Mouse (Mus musculus) CH12.LX (cell line): ENCODE measurements at regions not wholly inside any gene's neighbourhood (a gene's known extent, or its start where the extent isn't known, plus 50 kb on each side); places are given as distances from the start of the nearest gene placed in this dataset.

Source experiments
- DNase-seq: peaks from one replicate; pipeline ENCODE4 v3.0.0-alpha.2; 2013; ENCODE audit errors: extremely low read depth
- H3K27ac ChIP-seq: 2 replicates; pipeline ENCODE4 v1.5.1; 2012; ENCODE audit warnings: low read depth, mild to moderate bottlenecking, control low read depth, moderate library complexity; ENCODE audit not compliant: insufficient read depth
- H3K27me3 ChIP-seq: replicated peaks from 2 replicates; pipeline ENCODE3; 2012; ENCODE audit warnings: inconsistent platforms
- H3K36me3 ChIP-seq, 2 experiments: replicated peaks in 1 of 2; 2 replicates each; pipeline versions ENCODE3 to v1.6.1; 2012; ENCODE audit warnings: inconsistent platforms in 1 of 2, low read length in 1 of 2, mild to moderate bottlenecking in 1 of 2, mixed read lengths in 1 of 2, moderate library complexity in 1 of 2; ENCODE audit not compliant: control insufficient read depth in 1 of 2, insufficient read depth in 1 of 2
- H3K4me1 ChIP-seq, 2 experiments: 2 replicates each; pipeline ENCODE4 v1.6.1; 2012; ENCODE audit warnings: inconsistent platforms in 1 of 2, moderate library complexity in 1 of 2; ENCODE audit not compliant: insufficient read depth in 2 of 2, control insufficient read depth in 1 of 2
- H3K4me2 ChIP-seq: 2 replicates; pipeline ENCODE4 v1.6.1; 2012; ENCODE audit warnings: low read depth, mild to moderate bottlenecking, control low read depth; ENCODE audit not compliant: poor library complexity, insufficient read depth, severe bottlenecking
- H3K4me3 ChIP-seq, 3 experiments: fragments of 150-350 bp in 1 of 3; sonication (generic) in 1 of 3; replicated peaks in 1 of 3; 2 replicates each; pipeline versions ENCODE3 to v1.5.1; 2011 to 2012; ENCODE audit warnings: low read depth in 2 of 3, low read length in 2 of 3, mild to moderate bottlenecking in 2 of 3, moderate library complexity in 2 of 3, control low read depth in 1 of 3, improper control_type of control experiment in 1 of 3, inconsistent platforms in 1 of 3, mixed read lengths in 1 of 3; ENCODE audit not compliant: poor library complexity in 1 of 3
- H3K79me2 ChIP-seq: replicated peaks from 2 replicates; pipeline ENCODE4 v1.6.1; 2012; ENCODE audit warnings: mild to moderate bottlenecking, moderate library complexity; ENCODE audit not compliant: control insufficient read depth, poor library complexity, insufficient read depth, severe bottlenecking; ENCODE audit errors: extremely low read depth
- H3K9ac ChIP-seq: 2 replicates; pipeline ENCODE4 v1.6.1; 2012; ENCODE audit warnings: low read depth, mild to moderate bottlenecking, control low read depth, moderate library complexity; ENCODE audit not compliant: insufficient read depth
- H3K9me3 ChIP-seq: replicated peaks from 2 replicates; pipeline ENCODE3; 2012; ENCODE audit warnings: low read length, inconsistent platforms, mixed read lengths
- BHLHE40 ChIP-seq: IDR thresholded peaks from 2 replicates; pipeline ENCODE4 v1.6.1; 2011; ENCODE audit warnings: mild to moderate bottlenecking, low read depth, low read length, improper control_type of control experiment
- CHD1 ChIP-seq: IDR thresholded peaks from 2 replicates; pipeline ENCODE4 v1.6.1; 2012; ENCODE audit warnings: low read depth, low read length, improper control_type of control experiment, inconsistent platforms
- GABPA ChIP-seq: IDR thresholded peaks from 2 replicates; pipeline ENCODE4 v1.6.1; 2012; ENCODE audit warnings: low read depth, low read length, improper control_type of control experiment, inconsistent platforms; ENCODE audit not compliant: insufficient replicate concordance
- MAFK ChIP-seq: IDR thresholded peaks from 2 replicates; pipeline ENCODE4 v1.6.1; 2011; ENCODE audit warnings: low read length, improper control_type of control experiment; ENCODE audit not compliant: insufficient replicate concordance
- MYC ChIP-seq: IDR thresholded peaks from 2 replicates; pipeline ENCODE4 v1.6.1; 2011; ENCODE audit warnings: low read depth, mild to moderate bottlenecking, improper control_type of control experiment, low read length
- PAX5 ChIP-seq: IDR thresholded peaks from 2 replicates; pipeline ENCODE4 v1.6.1; 2012; ENCODE audit warnings: low read length, inconsistent platforms, mixed read lengths
- POLR2A ChIP-seq: IDR thresholded peaks from 2 replicates; pipeline ENCODE4 v1.6.1; 2011; ENCODE audit warnings: low read depth, mild to moderate bottlenecking, improper control_type of control experiment, low read length
- SIN3A ChIP-seq: IDR thresholded peaks from 2 replicates; pipeline ENCODE4 v1.6.1; 2012; ENCODE audit warnings: low read length, improper control_type of control experiment, inconsistent platforms
- SMC3 ChIP-seq: IDR thresholded peaks from 2 replicates; pipeline ENCODE4 v1.6.1; 2011; ENCODE audit warnings: low read depth, low read length, improper control_type of control experiment
- TCF12 ChIP-seq: IDR thresholded peaks from 2 replicates; pipeline ENCODE4 v1.6.1; 2014; ENCODE audit warnings: low read depth, mild to moderate bottlenecking, inconsistent platforms, low read length, improper control_type of control experiment
- ZC3H11A ChIP-seq: IDR thresholded peaks from 2 replicates; pipeline ENCODE4 v1.6.1; 2012; ENCODE audit warnings: low read depth, mild to moderate bottlenecking, inconsistent platforms, low read length, improper control_type of control experiment
- ZMIZ1 ChIP-seq: IDR thresholded peaks from 2 replicates; pipeline ENCODE4 v1.6.1; 2012; ENCODE audit warnings: low read depth, mild to moderate bottlenecking, inconsistent platforms, low read length, improper control_type of control experiment
- dilution Hi-C: fragments of 300-500 bp; cut with MboI; formaldehyde crosslinking; loops from 2 replicates; pipeline ENCODE4 v1.14.3; 2020; ENCODE audit warnings: low sequenced_read_pairs; ENCODE audit not compliant: extremely low pct_unique_long_range_greater_than_20kb, extremely low pct_ligation_motif_present
- in situ Hi-C: fragments of 300-500 bp; cut with MboI; formaldehyde crosslinking; loops from 3 replicates; pipeline ENCODE4 v1.14.3; 2019; ENCODE audit warnings: low sequenced_read_pairs, low pct_ligation_motif_present, low pct_unique_long_range_greater_than_20kb, mixed read lengths

GRCm38 (mm10) chr10:95725910-95726309, 52.7 kb upstream of the Anapc15-ps start:
- dilution Hi-C loops = no loop called here
- H3K4me2 ChIP-seq = no peak overlapping the region
- TF ChIP-seq CHD1 (no peak), POLR2A (no peak), SMC3 (no peak)
- TF ChIP-seq, all 38 proteins: peak for 0
- no peaks in the 10 kb centered on the region for H3K9me3 ChIP-seq
- H3K9ac ChIP-seq = no peak overlapping the region
- H3K4me3 ChIP-seq = no peak overlapping the region
- H3K27me3 ChIP-seq = no peaks in the 10 kb centered on the region
- DNase-seq = no peak
- no peaks in the 10 kb centered on the region for H3K36me3 ChIP-seq
- H3K27ac ChIP-seq = no peak overlapping the region
- H3K79me2 ChIP-seq = no peaks in the 10 kb centered on the region
- H3K4me1 ChIP-seq = peaks cover 11 to 17% of the 10 kb centered on the region in 2 experiments
- in situ Hi-C loops = no loop called here

- in situ Hi-C loops (no loop called here), dilution Hi-C loops (no loop called here)
- Histone ChIP-seq H3K4me3 (no peak overlapping the region), H3K4me1 (peaks cover 11 to 17% of the 10 kb centered on the region in 2 experiments), H3K79me2 (no peaks in the 10 kb centered on the region), H3K9ac (no peak overlapping the region), H3K9me3 (no peaks in the 10 kb centered on the region), H3K36me3 (no peaks in the 10 kb centered on the region), H3K27ac (no peak overlapping the region), H3K27me3 (no peaks in the 10 kb centered on the region), H3K4me2 (no peak overlapping the region)
- no peak for DNase-seq
- TF ChIP-seq TCF12 (no peak), PAX5 (no peak), ZMIZ1 (no peak), ZC3H11A (no peak), GABPA (no peak), BHLHE40 (no peak), SIN3A (no peak), MAFK (no peak), MYC (no peak)
These were observed 52.1 kb upstream of the Anapc15-ps start for GRCm38 (mm10) chr10:95725349-95725748.
